Mouse (Mus musculus) neural tube, embryonic 14.5 days (tissue): ENCODE measurements at regions not wholly inside any gene's neighbourhood (a gene's known extent, or its start where the extent isn't known, plus 50 kb on each side); places are given as distances from the start of the nearest gene placed in this dataset.
A peak's percentile ranks its signal among the peaks of the same experiment; 100 is the strongest.

Source experiments
- ATAC-seq: fragments of 200-750 bp; cut with Nextera tagmentation; 2 replicates; pipeline ENCODE4 v1.8.0; 2017; ENCODE audit warnings: low read depth, mild to moderate bottlenecking, moderate TSS enrichment, moderate library complexity
- H3K27ac ChIP-seq: fragments of 300-500 bp; sonication (generic); 2 replicates; pipeline ENCODE4 v1.5.1; 2014; ENCODE audit warnings: low read depth, mild to moderate bottlenecking, control low read depth, low read length, moderate library complexity, mixed read lengths
- H3K27me3 ChIP-seq: fragments of 300-500 bp; sonication (generic); 2 replicates; pipeline ENCODE4 v1.6.1; 2014; ENCODE audit warnings: low read length; ENCODE audit not compliant: control insufficient read depth, insufficient read depth
- H3K36me3 ChIP-seq: fragments of 300-500 bp; sonication (generic); 2 replicates; pipeline ENCODE4 v1.6.1; 2014; ENCODE audit warnings: low read length, mixed read lengths; ENCODE audit not compliant: control insufficient read depth, insufficient read depth
- H3K4me1 ChIP-seq: fragments of 300-500 bp; sonication (generic); 2 replicates; pipeline ENCODE4 v1.6.1; 2014; ENCODE audit warnings: low read length; ENCODE audit not compliant: control insufficient read depth, insufficient read depth
- H3K4me2 ChIP-seq: fragments of 300-500 bp; sonication (generic); 2 replicates; pipeline ENCODE4 v1.6.1; 2014; ENCODE audit warnings: mild to moderate bottlenecking, low read depth, low read length, control low read depth
- H3K4me3 ChIP-seq: fragments of 300-500 bp; sonication (generic); 2 replicates; pipeline ENCODE4 v1.5.1; 2014; ENCODE audit warnings: low read depth, low read length, control low read depth, mixed read lengths
- H3K9ac ChIP-seq: fragments of 300-500 bp; sonication (generic); replicated peaks from 2 replicates; pipeline ENCODE4 v1.6.1; 2014; ENCODE audit warnings: low read depth, mild to moderate bottlenecking, control low read depth, low read length, mixed read lengths
- H3K9me3 ChIP-seq: fragments of 300-500 bp; sonication (generic); 2 replicates; pipeline ENCODE4 v1.6.1; 2016; ENCODE audit warnings: low read length; ENCODE audit not compliant: control insufficient read depth
- WGBS: fragments of 180-500 bp; shearing (Covaris S2); extraction: QIAGEN DNeasy Blood & Tissue Kit; methylation state at CpG from one replicate; pipeline ENCODE4 v1.1.7; 2014; 5-methylcytosine and 5-hydroxymethylcytosine counted together

- no peak for ATAC-seq
- no peaks in the 10 kb centered on the region for H3K36me3 ChIP-seq
- 87% methylated on average over 5 of the region's 5 CpGs for WGBS
These were observed 89.7 kb downstream of the Tomm20 start for GRCm38 (mm10) chr8:126855914-126856313.

GRCm38 (mm10) chr8:126855056-126855609, 90.5 kb downstream of the Tomm20 start:
- WGBS = 82% methylated on average over 2 of the region's 2 CpGs
- Histone ChIP-seq H3K4me2 (no peak overlapping the region), H3K36me3 (no peaks in the 10 kb centered on the region), H3K27ac (no peak overlapping the region), H3K9me3 (no peaks in the 10 kb centered on the region), H3K4me1 (peaks cover 4% of the 10 kb centered on the region; the same call in 1 of the 2 replicates), H3K4me3 (no peak overlapping the region), H3K27me3 (no peaks in the 10 kb centered on the region), H3K9ac (no peak overlapping the region)
- ATAC-seq = no peak

More at GRCm38 (mm10) chr8:126855914-126856313, 89.7 kb downstream of the Tomm20 start:
- no peak overlapping the region for H3K4me2 ChIP-seq
- H3K27ac ChIP-seq = no peak overlapping the region
- H3K9ac ChIP-seq = no peak overlapping the region
- no peaks in the 10 kb centered on the region for H3K27me3 ChIP-seq
- no peak overlapping the region for H3K4me3 ChIP-seq
- H3K9me3 ChIP-seq = no peaks in the 10 kb centered on the region
- H3K4me1 ChIP-seq = peaks cover 4% of the 10 kb centered on the region; the same call in 1 of the 2 replicates

- no peaks in the 10 kb centered on the region for H3K27me3 ChIP-seq
- H3K4me3 ChIP-seq = no peak overlapping the region
- no peaks in the 10 kb centered on the region for H3K36me3 ChIP-seq
- no peak overlapping the region for H3K9ac ChIP-seq
- H3K4me2 ChIP-seq = no peak overlapping the region
- ATAC-seq = no peak
- WGBS = 71% methylated on average over 22 of the region's 22 CpGs
- no peak overlapping the region for H3K27ac ChIP-seq
- H3K4me1 ChIP-seq = peaks cover 4% of the 10 kb centered on the region; the same call in 1 of the 2 replicates
- no peaks in the 10 kb centered on the region for H3K9me3 ChIP-seq
These were observed 91.3 kb downstream of the Tomm20 start for GRCm38 (mm10) chr8:126854121-126855055.

GRCm38 (mm10) chr8:126852663-126853390, 92.8 kb downstream of the Tomm20 start:
- Histone ChIP-seq H3K27me3 (no peaks in the 10 kb centered on the region), H3K4me1 (peaks cover 4% of the 10 kb centered on the region; the same call in 1 of the 2 replicates), H3K9ac (no peak overlapping the region), H3K4me3 (no peak overlapping the region), H3K4me2 (no peak overlapping the region), H3K9me3 (no peaks in the 10 kb centered on the region), H3K36me3 (no peaks in the 10 kb centered on the region), H3K27ac (no peak overlapping the region; the same call in 1 of the 2 replicates)
- WGBS = 57% methylated on average over 10 of the region's 10 CpGs
- ATAC-seq = no peak

GRCm38 (mm10) chr8:126852184-126852583, 93.5 kb downstream of the Tomm20 start:
- no peak overlapping the region for H3K4me3 ChIP-seq
- H3K36me3 ChIP-seq = no peaks in the 10 kb centered on the region
- H3K4me2 ChIP-seq = no peak overlapping the region
- H3K27ac ChIP-seq = peak overlapping the region; percentile 13; the same call in 1 of the 2 replicates
- no peaks in the 10 kb centered on the region for H3K27me3 ChIP-seq
- H3K9me3 ChIP-seq = no peaks in the 10 kb centered on the region
- no peak overlapping the region for H3K9ac ChIP-seq
- WGBS = 73% methylated on average over 5 of the region's 5 CpGs
- no peak for ATAC-seq
- H3K4me1 ChIP-seq = peaks cover 4% of the 10 kb centered on the region; the same call in 1 of the 2 replicates

GRCm38 (mm10) chr8:126851780-126852179, 93.9 kb downstream of the Tomm20 start:
- no peaks in the 10 kb centered on the region for H3K9me3 ChIP-seq
- no peak for ATAC-seq
- H3K4me3 ChIP-seq = no peak overlapping the region
- no peaks in the 10 kb centered on the region for H3K27me3 ChIP-seq
- 93% methylated on average over 3 of the region's 3 CpGs for WGBS
- H3K9ac ChIP-seq = no peak overlapping the region
- no peak overlapping the region for H3K4me2 ChIP-seq
- no peak overlapping the region; the same call in 1 of the 2 replicates for H3K27ac ChIP-seq
- no peaks in the 10 kb centered on the region for H3K36me3 ChIP-seq
- peaks cover 4% of the 10 kb centered on the region; the same call in 1 of the 2 replicates for H3K4me1 ChIP-seq

GRCm38 (mm10) chr8:126850189-126850535, 95.5 kb downstream of the Tomm20 start:
- H3K36me3 ChIP-seq = no peaks in the 10 kb centered on the region
- ATAC-seq = no peak
- no peak overlapping the region for H3K4me3 ChIP-seq
- H3K9me3 ChIP-seq = no peaks in the 10 kb centered on the region
- H3K4me2 ChIP-seq = no peak overlapping the region
- peaks cover 4% of the 10 kb centered on the region; the same call in 1 of the 2 replicates for H3K4me1 ChIP-seq
- 61% methylated on average over 1 of the region's 1 CpGs for WGBS
- no peaks in the 10 kb centered on the region for H3K27me3 ChIP-seq
- no peak overlapping the region for H3K27ac ChIP-seq
- no peak overlapping the region for H3K9ac ChIP-seq

- Histone ChIP-seq H3K4me2 (no peak overlapping the region), H3K9ac (no peak overlapping the region), H3K4me3 (no peak overlapping the region), H3K27me3 (no peaks in the 10 kb centered on the region), H3K9me3 (no peaks in the 10 kb centered on the region), H3K36me3 (no peaks in the 10 kb centered on the region), H3K4me1 (peaks cover 4% of the 10 kb centered on the region; the same call in 1 of the 2 replicates), H3K27ac (no peak overlapping the region)
- WGBS = 70% methylated on average over 9 of the region's 9 CpGs
- ATAC-seq = no peak
These were observed 96.0 kb downstream of the Tomm20 start for GRCm38 (mm10) chr8:126849411-126850188.
